Mouse (Mus musculus): Measurements from ENCODE around the gene Olfr878.

- TF ChIP-seq CTCF (conservative IDR thresholded peaks at IDR 0.05; ENCODE audit: low read length) (no peak), NANOG (IDR thresholded peaks at IDR 0.05; ENCODE audit: borderline replicate concordance, low read length) (no peak)
Measured at GRCm38 (mm10) chr9:37870246-37870645, 47.4 kb upstream of the Olfr878 start.

All from E14TG2a.4 (cell line).